Mouse (Mus musculus): ENCODE data around the gene Trappc12.

GRCm38 (mm10) chr12:28743328-28743727 lies 6.9 kb downstream of the Trappc12 start:
- TF ChIP-seq CTCF (IDR thresholded peaks at IDR 0.05; ENCODE audit: extremely low read depth, insufficient read depth, low read length) (no peak), POLR2A (IDR thresholded peaks at IDR 0.05; ENCODE audit: extremely low read depth, insufficient read depth, low read length) (no peak)

Data from cortical plate, adult 2 months (tissue).